Mouse (Mus musculus): ENCODE data around the gene Smg6.
A peak's percentile ranks its signal among the peaks of the same experiment; 100 is the strongest.

Smg6 gene

DNA sequence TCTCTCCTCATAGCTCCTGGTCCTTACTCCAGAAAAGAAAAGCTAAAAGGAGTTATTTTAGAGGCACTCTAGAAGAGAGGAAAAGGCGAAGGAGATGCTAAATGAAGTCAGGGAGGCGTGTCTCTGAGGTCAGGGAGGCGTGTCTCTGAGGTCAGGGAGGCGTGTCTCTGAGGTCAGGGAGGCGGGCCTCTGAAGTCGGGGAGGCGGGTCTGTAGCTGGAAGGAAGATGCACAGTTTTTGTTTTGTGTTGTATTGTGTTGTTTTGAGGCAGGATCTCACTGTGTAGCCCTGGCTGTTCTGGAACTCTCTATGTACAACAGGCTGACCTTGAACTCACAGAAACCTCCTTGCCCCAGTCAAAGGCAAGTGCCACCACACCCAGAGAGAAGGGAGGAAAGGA, 272.3 kb downstream of the Smg6 start:
- no peak for DNase-seq

DNA sequence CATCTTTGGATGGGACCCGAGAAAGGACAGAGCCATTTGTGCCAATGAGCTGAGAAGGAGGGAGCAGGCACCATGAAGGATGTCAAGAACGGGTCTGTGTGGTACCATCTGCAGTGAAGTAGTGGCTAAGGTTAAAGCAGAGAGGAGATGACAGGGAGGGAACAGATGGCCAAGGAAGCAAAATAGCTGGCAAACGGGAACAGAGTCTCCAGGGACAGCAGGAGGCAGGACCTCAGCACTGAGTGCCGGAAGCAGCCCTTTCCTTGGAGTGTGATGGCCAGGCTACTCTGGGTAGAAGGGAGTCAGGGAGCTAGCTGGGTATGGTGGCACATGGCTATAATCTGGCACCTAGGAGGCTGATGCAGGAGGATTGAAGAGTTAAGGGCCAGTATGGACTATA, 273.2 kb downstream of the Smg6 start:
- DNase-seq: no peak

DNA sequence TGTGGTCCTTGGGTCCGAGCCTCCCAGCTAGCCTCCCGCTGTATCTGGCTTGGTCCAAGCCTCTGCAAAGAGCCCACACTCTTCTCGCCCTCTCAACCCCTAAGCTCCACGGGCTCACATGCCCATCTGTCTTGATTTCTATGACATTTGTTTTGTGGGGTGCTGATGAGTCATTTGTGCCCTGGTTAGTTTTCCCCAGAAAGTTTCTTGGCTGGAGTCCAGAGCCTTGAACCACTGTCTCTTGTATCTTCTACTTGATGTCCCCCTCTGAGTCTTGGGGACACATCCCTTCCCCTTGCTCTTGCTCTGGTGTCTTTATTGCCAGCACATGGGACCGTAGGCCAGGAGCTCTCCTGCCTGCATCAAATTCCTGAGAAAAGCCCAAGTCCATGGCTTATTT, 274.3 kb downstream of the Smg6 start:
- no peak for DNase-seq

GRCm38 (mm10) chr11:75200935-75201334, 275.3 kb downstream of the Smg6 start:
- DNase-seq: no peak

- DNase-seq: no peak
These were observed 276.1 kb downstream of the Smg6 start for GRCm38 (mm10) chr11:75201721-75202120.

DNA sequence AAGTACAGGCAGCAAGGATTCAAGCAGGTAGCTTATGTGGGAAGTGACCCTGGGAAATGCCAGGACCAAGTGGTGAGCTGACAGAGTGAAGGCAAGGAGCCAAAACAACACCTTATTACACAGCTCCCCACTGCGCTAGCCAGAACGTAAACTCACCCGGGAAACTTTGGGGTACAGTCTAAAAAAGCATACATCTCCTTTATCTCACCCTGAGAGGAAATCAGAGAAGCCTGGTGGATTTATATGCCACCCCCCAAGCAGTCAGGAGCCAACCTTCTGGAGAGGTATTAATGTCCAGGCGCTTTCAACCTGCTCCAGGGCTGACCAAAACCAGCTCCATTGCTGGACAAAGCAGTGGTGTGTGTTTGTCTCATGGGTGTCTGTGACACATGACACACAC, 278.3 kb downstream of the Smg6 start:
- no peak for DNase-seq

GRCm38 (mm10) chr11:75204472-75204871, 278.8 kb downstream of the Smg6 start:
- no peak for DNase-seq

DNA sequence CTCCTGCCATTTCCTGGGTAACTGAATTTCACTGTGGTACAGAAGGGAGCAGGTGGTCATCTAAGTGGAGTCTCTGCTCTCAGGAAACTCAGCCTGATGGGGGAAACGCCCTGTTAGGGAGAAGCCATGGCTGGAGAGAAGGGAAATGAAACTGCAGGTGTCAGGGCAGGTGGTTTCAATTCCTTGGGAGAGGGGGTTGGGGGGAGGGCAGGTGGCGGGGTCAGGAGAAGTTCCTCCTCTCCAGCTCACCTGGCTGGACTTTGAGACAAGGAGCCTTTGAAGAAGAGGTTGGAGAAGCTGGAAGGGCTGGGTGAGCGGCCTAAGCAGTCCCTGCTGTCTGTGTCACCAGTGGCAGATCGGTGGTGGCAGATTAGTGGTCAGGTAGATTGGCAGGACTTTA, 280.7 kb downstream of the Smg6 start:
- no peak for DNase-seq

DNA sequence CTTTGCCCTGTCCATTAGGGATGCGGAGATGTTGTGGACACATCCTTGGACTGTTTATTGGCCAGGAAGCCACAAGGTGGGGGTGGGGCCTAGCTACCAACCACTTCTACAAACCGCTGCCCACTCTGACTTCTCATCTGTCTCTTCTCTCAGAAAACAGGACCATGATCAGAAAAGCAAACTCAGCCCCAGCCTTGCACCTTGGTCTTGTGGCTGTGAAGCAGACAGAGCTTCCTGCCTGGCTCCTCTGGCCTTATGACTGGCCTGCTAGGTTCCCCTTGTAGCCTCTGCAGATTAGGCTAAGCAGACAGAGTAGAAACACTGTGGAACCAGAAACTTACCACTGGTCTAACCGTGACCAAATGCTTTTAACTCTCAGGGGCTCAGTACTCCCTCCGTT, 283.7 kb downstream of the Smg6 start:
- no peak for DNase-seq

GRCm38 (mm10) chr11:75210093-75210492, 284.5 kb downstream of the Smg6 start:
- DNase-seq: no peak

- DNase-seq: no peak
These were observed 285.1 kb downstream of the Smg6 start for GRCm38 (mm10) chr11:75210755-75211154.

DNA sequence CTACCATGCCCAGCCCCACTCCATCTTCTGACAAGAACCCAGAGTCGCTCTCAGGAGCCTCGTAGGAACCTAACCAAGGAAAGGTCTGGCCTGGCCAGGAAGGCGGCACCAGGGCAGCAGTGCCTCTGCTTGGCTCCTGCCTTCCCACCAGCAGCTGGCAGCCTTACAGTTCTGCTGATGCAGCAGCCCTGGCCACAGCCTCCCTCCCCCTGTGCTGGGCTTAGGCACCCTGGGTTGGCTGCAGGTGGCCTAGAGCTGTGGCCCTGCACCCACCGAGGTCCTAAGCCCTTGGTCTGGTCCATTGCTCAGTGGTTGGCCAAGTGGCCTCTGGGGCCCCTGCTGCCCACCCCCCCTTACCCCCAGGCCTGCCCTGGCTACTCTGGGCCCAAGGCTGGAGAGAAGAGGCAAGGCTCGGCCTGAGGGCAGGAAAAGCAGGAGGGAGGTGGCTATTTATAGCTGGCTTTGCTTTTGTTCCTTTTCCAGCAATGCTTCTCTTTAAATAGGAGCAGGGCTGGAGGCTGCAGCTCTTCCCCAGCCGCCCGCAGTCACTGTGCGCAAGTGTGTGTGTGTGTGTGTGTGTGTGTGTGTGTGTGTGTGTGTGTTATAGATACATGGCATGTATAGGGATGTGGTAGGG, 286.5 kb downstream of the Smg6 start:
- DNase-seq: peak; percentile 81

GRCm38 (mm10) chr11:75212876-75213275, 287.3 kb downstream of the Smg6 start:
- DNase-seq: peak; percentile 77

- DNase-seq: peak; percentile 96
These were observed 287.9 kb downstream of the Smg6 start for GRCm38 (mm10) chr11:75213372-75214080.

Measured in kidney, adult 9 months (tissue).